Mouse (Mus musculus): Measurements from ENCODE around the gene Camta2.

The Camta2 gene

GRCm38 (mm10) chr11:70687601-70688199, at the start of gene Camta2:
Camta2 (minus strand) TSS chr11:70688105.
- peak; percentile 76 to 86 for DNase-seq (ENCODE audit: low spot score in 2 of 2)

- no peak for DNase-seq (ENCODE audit: low spot score in 2 of 2)
Measured at GRCm38 (mm10) chr11:70733256-70733655, 45.4 kb upstream of the Camta2 start.

- DNase-seq (ENCODE audit: low spot score in 2 of 2), result no peak
Measured at GRCm38 (mm10) chr11:70731178-70731577, 43.3 kb upstream of the Camta2 start.

GRCm38 (mm10) chr11:70730427-70731038, 42.6 kb upstream of the Camta2 start:
- no peak for DNase-seq (ENCODE audit: low spot score in 2 of 2)

GRCm38 (mm10) chr11:70727385-70727784, 39.5 kb upstream of the Camta2 start:
- no peak for DNase-seq (ENCODE audit: low spot score in 2 of 2)

- no peak for DNase-seq (ENCODE audit: low spot score in 2 of 2)
Measured at GRCm38 (mm10) chr11:70726585-70726984, 38.7 kb upstream of the Camta2 start.

- no peak for DNase-seq (ENCODE audit: low spot score in 2 of 2)
Measured at GRCm38 (mm10) chr11:70724706-70725105, 36.8 kb upstream of the Camta2 start.

- no peak for DNase-seq (ENCODE audit: low spot score in 2 of 2)
Measured at GRCm38 (mm10) chr11:70721072-70721471, 33.2 kb upstream of the Camta2 start.

- peak in 1 of 2 experiments; percentile 30 for DNase-seq (ENCODE audit: low spot score in 2 of 2)
Measured at GRCm38 (mm10) chr11:70720567-70720966, 32.7 kb upstream of the Camta2 start.

- DNase-seq (ENCODE audit: low spot score in 2 of 2), result no peak
Measured at GRCm38 (mm10) chr11:70718481-70718880, 30.6 kb upstream of the Camta2 start.

GRCm38 (mm10) chr11:70715832-70716231, 27.9 kb upstream of the Camta2 start:
- no peak for DNase-seq (ENCODE audit: low spot score in 2 of 2)

- no peak for DNase-seq (ENCODE audit: low spot score in 2 of 2)
Measured at GRCm38 (mm10) chr11:70713222-70713621, 25.3 kb upstream of the Camta2 start.

- DNase-seq (ENCODE audit: low spot score in 2 of 2), result no peak
Measured at GRCm38 (mm10) chr11:70711026-70711425, 23.1 kb upstream of the Camta2 start.

GRCm38 (mm10) chr11:70706127-70706526, 18.2 kb upstream of the Camta2 start:
- no peak for DNase-seq (ENCODE audit: low spot score in 2 of 2)

GRCm38 (mm10) chr11:70702781-70703180, 14.9 kb upstream of the Camta2 start:
- DNase-seq (ENCODE audit: low spot score in 2 of 2), result no peak

GRCm38 (mm10) chr11:70701984-70702733, 14.3 kb upstream of the Camta2 start:
- no peak for DNase-seq (ENCODE audit: low spot score in 2 of 2)

- no peak for DNase-seq (ENCODE audit: low spot score in 2 of 2)
Measured at GRCm38 (mm10) chr11:70701221-70701955, 13.5 kb upstream of the Camta2 start.

GRCm38 (mm10) chr11:70700613-70701012, 12.7 kb upstream of the Camta2 start:
- DNase-seq (ENCODE audit: low spot score in 2 of 2), result peak; percentile 63 to 69

- DNase-seq (ENCODE audit: low spot score in 2 of 2), result peak; percentile 96 to 97
Measured at GRCm38 (mm10) chr11:70699722-70700556, 12.0 kb upstream of the Camta2 start, which contains the start of the genes Inca1 and Kif1c. Inca1 (minus strand) TSS chr11:70700155. Kif1c (plus strand) TSS chr11:70700548.

- DNase-seq (ENCODE audit: low spot score in 2 of 2), result no peak
Measured at GRCm38 (mm10) chr11:70699051-70699450, 11.1 kb upstream of the Camta2 start.

- DNase-seq (ENCODE audit: low spot score in 2 of 2), result no peak
Measured at GRCm38 (mm10) chr11:70697376-70697775, 9.5 kb upstream of the Camta2 start.

Measured in spleen, postnatal 10 days (tissue).